In genomic region chr1:30923941-30924340, GRCm38 (mm10) we compare ENCODE assay signal across 27 mouse cellular contexts. TPM values are rescaled to one million over a fixed set of nuclear protein-coding genes. Genes with fewer than 3 reads are reported as not detected.
DNase-seq lines count a peak whose midpoint lies in the region; TF ChIP-seq lines count a peak whose summit lies in the region.
"Had no signal": no experiment of that assay in that cellular context is flagged by ENCODE, and none has a peak within 500 bp of the region (broad histone marks: within the 10 kb centered on the region; RNA-seq: fewer than 3 reads in every experiment).

No protein-coding gene starts in this region.

- no peak for TF ChIP-seq RAD21 in CH12.LX (IDR thresholded peaks at IDR 0.05; ENCODE audit: low read depth, low read length)

- no peaks in the 10 kb centered on the region; the same call in 1 of the 2 replicates for H3K4me1 ChIP-seq in testis, adult 2 months (ENCODE audit: control insufficient read depth, insufficient read depth, low read length)
- peaks cover 0 to 5% of the 10 kb centered on the region in 2 experiments; a peak in 1 of 4 replicates for H3K4me1 ChIP-seq in CH12.LX (ENCODE audit: control insufficient read depth in 1 of 2, insufficient read depth in 2 of 2)
- no peaks in the 10 kb centered on the region for H3K4me1 ChIP-seq in ES-E14 (ENCODE audit: control insufficient read depth in 2 of 2, insufficient read depth in 2 of 2, low read length in 2 of 2, poor library complexity in 1 of 2)

- H3K27me3 ChIP-seq in testis, adult 2 months (ENCODE audit: control insufficient read depth, insufficient read depth, low read length): no peaks in the 10 kb centered on the region
- no peaks in the 10 kb centered on the region for H3K27me3 ChIP-seq in CH12.LX (replicated peaks)
- H3K27me3 ChIP-seq: Patski had no signal

- H3K79me2 ChIP-seq in CH12.LX (replicated peaks; ENCODE audit: control insufficient read depth, extremely low read depth, insufficient read depth, poor library complexity, severe bottlenecking): no peaks in the 10 kb centered on the region

- H3K36me3 ChIP-seq in testis, adult 2 months (ENCODE audit: control insufficient read depth, insufficient read depth, low read length): no peaks in the 10 kb centered on the region
- H3K36me3 ChIP-seq in CH12.LX (replicated peaks in 1 of 2; ENCODE audit: control insufficient read depth in 1 of 2, insufficient read depth in 1 of 2, low read length in 1 of 2) (no peaks in the 10 kb centered on the region), ES-E14 (ENCODE audit: control insufficient read depth, insufficient read depth, low read length, poor library complexity, severe bottlenecking) (no peaks in the 10 kb centered on the region)
- H3K36me3 ChIP-seq: G1E had no signal

- TF ChIP-seq CTCF in testis, adult 2 months (IDR thresholded peaks at IDR 0.05; ENCODE audit: control insufficient read depth, insufficient read depth, insufficient replicate concordance, low read depth, low read length): no peak
- TF ChIP-seq CTCF in CH12.LX (conservative IDR thresholded peaks at IDR 0.05 in 1 of 2, IDR thresholded peaks at IDR 0.05 in 1 of 2; ENCODE audit: low read depth in 2 of 2, low read length in 2 of 2): no peak

- 0 out of 2 replicates have a peak overlapping the region, but pooled peaks have one; percentile 4 for H3K27ac ChIP-seq in testis, adult 2 months (ENCODE audit: control insufficient read depth, insufficient read depth, low read depth, low read length)
- H3K27ac ChIP-seq in CH12.LX (ENCODE audit: insufficient read depth, low read depth) (no peak overlapping the region), ES-E14 (ENCODE audit: insufficient read depth, low read depth, low read length, poor library complexity, severe bottlenecking) (no peak overlapping the region)

- H3K9ac ChIP-seq in CH12.LX (ENCODE audit: insufficient read depth, low read depth) (no peak overlapping the region), ES-E14 (ENCODE audit: insufficient read depth, low read depth, low read length, poor library complexity, severe bottlenecking) (no peak overlapping the region)

- in situ Hi-C loops in CH12.LX (cut with MboI; ENCODE audit: low pct_ligation_motif_present, low pct_unique_long_range_greater_than_20kb, low sequenced_read_pairs): no loop called here
- in situ Hi-C loops in ES-E14 (cut with MboI; ENCODE audit: low sequenced_read_pairs in 2 of 2, unreplicated experiment in 2 of 2): no loop called here

- DNase-seq in testis, postnatal 14 days (ENCODE audit: low spot score): no peak
- no peak for DNase-seq in CH12.LX (ENCODE audit: extremely low read depth)
- DNase-seq in ES-E14 (ENCODE audit: low read depth, low spot score): no peak
- no peak for DNase-seq in left cerebral cortex, adult 11 months (ENCODE audit: low spot score)
- DNase-seq in adipocyte (ENCODE audit: low spot score): no peak
- DNase-seq: adrenal gland, adult 2 months; adrenal gland, adult 8-10 months; adrenal gland, postnatal 10 days; adrenal gland, postnatal 14 days; adrenal gland, postnatal 25 days; adrenal gland, postnatal 36 days; B cell, adult 2 months; cerebellum, adult 11 months; cerebellum, adult 11-12 months; cerebellum, adult 18-20 months; cerebellum, adult 2 months; cerebellum, adult 8-10 months; cerebellum, adult 9-10 months had no signal

- no peak for TF ChIP-seq EP300 in CH12.LX (IDR thresholded peaks at IDR 0.05; ENCODE audit: low read length)

- peak overlapping the region; percentile 65 for H3K4me3 ChIP-seq in testis, adult 2 months (ENCODE audit: control insufficient read depth, low read depth, low read length)
- no peak overlapping the region for H3K4me3 ChIP-seq in CH12.LX (replicated peaks in 1 of 3; ENCODE audit: low read depth in 2 of 3, low read length in 2 of 3, poor library complexity in 1 of 3)
- no peak overlapping the region for H3K4me3 ChIP-seq in ES-E14 (ENCODE audit: insufficient read depth in 1 of 2, low read depth in 1 of 2, low read length in 2 of 2, poor library complexity in 1 of 2, severe bottlenecking in 1 of 2)

- no peak overlapping the region for H3K4me2 ChIP-seq in CH12.LX (ENCODE audit: insufficient read depth, low read depth, poor library complexity, severe bottlenecking)

- H3K9me3 ChIP-seq in CH12.LX (replicated peaks; ENCODE audit: low read length) (peaks cover 13% of the 10 kb centered on the region), ES-E14 (ENCODE audit: control insufficient read depth, insufficient read depth, low read depth, low read length) (no peaks in the 10 kb centered on the region)

- TF ChIP-seq POLR2A in testis, adult 2 months (IDR thresholded peaks at IDR 0.05; ENCODE audit: control insufficient read depth, low read depth, low read length): no peak
- TF ChIP-seq POLR2A in CH12.LX (IDR thresholded peaks at IDR 0.05; ENCODE audit: low read depth, low read length): no peak

- dilution Hi-C loops in CH12.LX (cut with MboI; ENCODE audit: extremely low pct_ligation_motif_present, extremely low pct_unique_long_range_greater_than_20kb, low sequenced_read_pairs): no loop called here

TF ChIP-seq in CH12.LX, 34 proteins besides CTCF, POLR2A, EP300 and RAD21:
- TF ChIP-seq MAFK (IDR thresholded peaks at IDR 0.05; ENCODE audit: insufficient replicate concordance, low read length) (peak; percentile 66; the same call in 1 of the 2 replicates), MYC (IDR thresholded peaks at IDR 0.05; ENCODE audit: low read depth, low read length) (no peak)

TF ChIP-seq in ES-E14, 5 proteins besides CTCF, POLR2A, EP300 and RAD21:
- TF ChIP-seq CHD2 (IDR thresholded peaks at IDR 0.05; ENCODE audit: low read depth, low read length) (no peak), ZNF384 (IDR thresholded peaks at IDR 0.05; ENCODE audit: low read depth, low read length) (no peak), ZC3H11A (IDR thresholded peaks at IDR 0.05; ENCODE audit: borderline replicate concordance, low read depth, low read length) (no peak), HCFC1 (IDR thresholded peaks at IDR 0.05; ENCODE audit: borderline replicate concordance, insufficient read depth, low read length) (no peak), MAFK (IDR thresholded peaks at IDR 0.05; ENCODE audit: insufficient read depth, low read depth, low read length) (peak; percentile 73; the same call in 1 of the 2 replicates)
TF ChIP-seq in ES-E14: peak in this region for 1.

RNA-seq across cellular contexts. Expression of gene Phf3, which starts 50.2 kb away (rescaled TPM):
- polyA plus RNA-seq in testis, adult 2 months (2012; rRNA removed): 9.4 and 11.0 TPM in 2 replicates
- 38.8 and 39.8 TPM in 2 replicates for total RNA-seq in CH12.LX (2012; rRNA removed)
- 40.6 and 47.7 TPM in 2 replicates for total RNA-seq in CH12.LX (2014; rRNA removed)
- 43.3 and 54.1 TPM in 2 replicates for polyA plus RNA-seq in CH12.LX (2012; ENCODE audit: insufficient read length, low read depth)
- total RNA-seq in ES-E14 (2012; rRNA removed): 85.0 and 92.0 TPM in 2 replicates

RNA-seq across cellular contexts. Expression of gene AC153137.1, which starts 53.8 kb away (rescaled TPM):
- polyA plus RNA-seq in testis, adult 2 months (2012; rRNA removed): 0.21 and 0.26 TPM in 2 replicates
- total RNA-seq in CH12.LX (2012; rRNA removed) (not detected in 2 replicates), CH12.LX (2014; rRNA removed) (not detected in 2 replicates), ES-E14 (2012; rRNA removed) (4.0 and 5.2 TPM in 2 replicates)
- not detected in 2 replicates for polyA plus RNA-seq in CH12.LX (2012; ENCODE audit: insufficient read length, low read depth)
- total RNA-seq: adrenal gland, adult 18-20 months; adrenal gland, adult 2 months; adrenal gland, adult 8-10 months; adrenal gland, postnatal 10 days; adrenal gland, postnatal 14 days; adrenal gland, postnatal 25 days; adrenal gland, postnatal 36 days; adrenal gland, postnatal 4 days; G1E; MEL had no signal
- polyA plus RNA-seq: activated CD4-positive, CD25-positive, alpha-beta regulatory T cell, adult 4 months; adrenal gland, adult 2 months; brain, embryonic 14.5 days; CD4-positive, CD25-positive, alpha-beta regulatory T cell, adult 4 months; cerebellum, adult 2 months; G1E; Patski had no signal
